Mouse (Mus musculus): ENCODE data around the gene Ikzf1.

The Ikzf1 gene

GRCm38 (mm10) chr11:11690059-11690844 lies 5.4 kb downstream of the Ikzf1 start:
- no peak for DNase-seq (ENCODE audit: low read depth, low spot score)

- DNase-seq (ENCODE audit: low read depth, low spot score): no peak
These were observed 6.0 kb downstream of the Ikzf1 start for GRCm38 (mm10) chr11:11690845-11691196.

- DNase-seq (ENCODE audit: low read depth, low spot score): no peak
These were observed 6.7 kb downstream of the Ikzf1 start for GRCm38 (mm10) chr11:11691324-11692058.

GRCm38 (mm10) chr11:11692558-11693166 lies 7.9 kb downstream of the Ikzf1 start:
- no peak for DNase-seq (ENCODE audit: low read depth, low spot score)

- no peak for DNase-seq (ENCODE audit: low read depth, low spot score)
These were observed 8.6 kb downstream of the Ikzf1 start for GRCm38 (mm10) chr11:11693446-11693845.

- no peak for DNase-seq (ENCODE audit: low read depth, low spot score)
These were observed 9.3 kb downstream of the Ikzf1 start for GRCm38 (mm10) chr11:11694072-11694471.

- DNase-seq (ENCODE audit: low read depth, low spot score): no peak
These were observed 9.8 kb downstream of the Ikzf1 start for GRCm38 (mm10) chr11:11694472-11695177.

- no peak for DNase-seq (ENCODE audit: low read depth, low spot score)
These were observed 10.5 kb downstream of the Ikzf1 start for GRCm38 (mm10) chr11:11695211-11695887.

GRCm38 (mm10) chr11:11695907-11696306 lies 11.1 kb downstream of the Ikzf1 start:
- DNase-seq (ENCODE audit: low read depth, low spot score): no peak

GRCm38 (mm10) chr11:11696814-11697213 lies 12.0 kb downstream of the Ikzf1 start:
- DNase-seq (ENCODE audit: low read depth, low spot score): no peak

GRCm38 (mm10) chr11:11701378-11701777 lies 16.6 kb downstream of the Ikzf1 start:
- no peak for DNase-seq (ENCODE audit: low read depth, low spot score)

GRCm38 (mm10) chr11:11703776-11704175 lies 19.0 kb downstream of the Ikzf1 start:
- DNase-seq (ENCODE audit: low read depth, low spot score): no peak

- no peak for DNase-seq (ENCODE audit: low read depth, low spot score)
These were observed 23.4 kb downstream of the Ikzf1 start for GRCm38 (mm10) chr11:11708154-11708719.

GRCm38 (mm10) chr11:11709311-11709710 lies 24.5 kb downstream of the Ikzf1 start:
- no peak for DNase-seq (ENCODE audit: low read depth, low spot score)

GRCm38 (mm10) chr11:11710718-11711117 lies 25.9 kb downstream of the Ikzf1 start:
- no peak for DNase-seq (ENCODE audit: low read depth, low spot score)

GRCm38 (mm10) chr11:11711748-11712147 lies 26.9 kb downstream of the Ikzf1 start:
- DNase-seq (ENCODE audit: low read depth, low spot score): no peak

- no peak for DNase-seq (ENCODE audit: low read depth, low spot score)
These were observed 29.9 kb downstream of the Ikzf1 start for GRCm38 (mm10) chr11:11714676-11715075.

- DNase-seq (ENCODE audit: low read depth, low spot score): no peak
These were observed 31.3 kb downstream of the Ikzf1 start for GRCm38 (mm10) chr11:11715963-11716691.

GRCm38 (mm10) chr11:11716692-11717037 lies 31.9 kb downstream of the Ikzf1 start:
- no peak for DNase-seq (ENCODE audit: low read depth, low spot score)

- no peak for DNase-seq (ENCODE audit: low read depth, low spot score)
These were observed 32.9 kb downstream of the Ikzf1 start for GRCm38 (mm10) chr11:11717606-11718167.
